Mouse (Mus musculus) gastrocnemius, postnatal 10 days (tissue): ENCODE results near the gene Gm21988. TPM values are rescaled to one million over a fixed set of nuclear protein-coding genes. Genes with fewer than 3 reads are reported as not detected.

ENCODE experiments used
- microRNA-seq, 2 experiments: library from miRNA; unstranded; fragments of <30 nt; microRNA quantifications; one replicate each; pipeline ENCODE4 v1.2.0; 2021
- total RNA-seq, 2 experiments: library from RNA; stranded (reverse); gene quantifications; 2 replicates each; pipeline ENCODE4 v1.2.3; 2021

Gm21988 gene
- total RNA-seq, 2 experiments from 2014 or later, result 2.8 to 3.8 TPM

Small RNA genes lying within 50 kb of the gene (microRNA-seq; reads per million reads assigned to microRNA genes)
- 749 to 2,934 reads per million in 2 experiments for gene Mir195a
- gene Mir497, result 0 reads per million in 2 experiments
- 0 reads per million in 2 experiments for gene Mir497b

Other genes with a start within 250 kb of the Gm21988 start
- 100 to 1,000 TPM; 195 to 228 TPM for gene Gabarap, start 248.7 kb downstream of the Gm21988 start, total RNA-seq
- gene Phf23, start 244.1 kb downstream of the Gm21988 start, total RNA-seq, result 10 to 100 TPM; 22.2 to 28.9 TPM
- gene Dvl2, start 239.2 kb downstream of the Gm21988 start, total RNA-seq, result 10 to 100 TPM in 1 of 2 experiments, 1 to 10 TPM in 1; 8.2 to 14.7 TPM
- 100 to 1,000 TPM; 217 to 254 TPM for gene Acadvl, start 224.4 kb downstream of the Gm21988 start, total RNA-seq
- 10 to 100 TPM; 16.5 to 28.7 TPM for gene Dlg4, start 222.9 kb downstream of the Gm21988 start, total RNA-seq
- gene Asgr1, start 185.7 kb downstream of the Gm21988 start, total RNA-seq, result under 1 TPM in 1 of 2 experiments, not detected in 1; 0.29 TPM
- under 1 TPM in 1 of 2 experiments, not detected in 1; 0.32 TPM for gene Asgr2, start 147.2 kb downstream of the Gm21988 start, total RNA-seq
- gene Mgl2, start 109.5 kb downstream of the Gm21988 start, total RNA-seq, result 1 to 10 TPM; 3.2 to 4.0 TPM
- gene Clec10a, start 83.6 kb downstream of the Gm21988 start, total RNA-seq, result 1 to 10 TPM; 5.1 to 5.8 TPM
- gene Slc16a11, start 27.1 kb downstream of the Gm21988 start, total RNA-seq, result under 1 TPM in 1 of 2 experiments, not detected in 1; 0.63 TPM
- 1 to 10 TPM; 1.1 to 3.7 TPM for gene Slc16a13, start 18.8 kb downstream of the Gm21988 start, total RNA-seq
- gene Bcl6b, start 10.0 kb downstream of the Gm21988 start, total RNA-seq, result 10 to 100 TPM; 12.6 to 21.5 TPM
- 10 to 100 TPM; 46.0 to 51.4 TPM for gene 0610010K14Rik, start 1.9 kb downstream of the Gm21988 start, total RNA-seq
- 10 to 100 TPM; 91.1 to 93.0 TPM for gene Rnasek, start within 50 bp of the Gm21988 start, total RNA-seq
- gene Alox12, start 15.5 kb upstream of the Gm21988 start, total RNA-seq, result 1 to 10 TPM in 1 of 2 experiments, under 1 TPM in 1; 0.94 to 1.7 TPM
- gene Alox12e, start 82.8 kb upstream of the Gm21988 start, total RNA-seq, result not detected
- under 1 TPM in 1 of 2 experiments, not detected in 1; 0.52 TPM for gene Alox15, start 112.2 kb upstream of the Gm21988 start, total RNA-seq
- 10 to 100 TPM; 20.2 to 21.4 TPM for gene Pelp1, start 170.2 kb upstream of the Gm21988 start, total RNA-seq
- 10 to 100 TPM; 11.0 TPM for gene Arrb2, start 192.8 kb upstream of the Gm21988 start, total RNA-seq
- 10 to 100 TPM in 1 of 2 experiments, 1 to 10 TPM in 1; 7.6 to 11.0 TPM for gene Med11, start 212.1 kb upstream of the Gm21988 start, total RNA-seq
- 1 to 10 TPM in 1 of 2 experiments, under 1 TPM in 1; 0.52 to 1.6 TPM for gene Zmynd15, start 219.6 kb upstream of the Gm21988 start, total RNA-seq
- gene Cxcl16, start 220.2 kb upstream of the Gm21988 start, total RNA-seq, result 1 to 10 TPM; 3.4 to 5.1 TPM